Mouse (Mus musculus) kidney, embryonic 15.5 days (tissue): ENCODE results near the gene Dusp6. TPM values are rescaled to one million over a fixed set of nuclear protein-coding genes. Genes with fewer than 3 reads are reported as not detected.

Experiments
- ATAC-seq: fragments of 200-750 bp; cut with Nextera tagmentation; replicated peaks from 2 replicates; pipeline ENCODE4 v1.8.0; 2017; ENCODE audit warnings: moderate TSS enrichment; ENCODE audit not compliant: low FRiP score
- H3K27ac ChIP-seq: fragments of 300-500 bp; sonication (generic); 2 replicates; pipeline ENCODE4 v1.5.1; 2015; ENCODE audit warnings: mild to moderate bottlenecking, inconsistent platforms
- H3K27me3 ChIP-seq: fragments of 300-500 bp; sonication (generic); 2 replicates; pipeline ENCODE4 v1.6.1; 2015; ENCODE audit warnings: inconsistent platforms
- H3K36me3 ChIP-seq: fragments of 300-500 bp; sonication (generic); 2 replicates; pipeline ENCODE4 v1.6.1; 2015; ENCODE audit warnings: inconsistent platforms
- H3K4me1 ChIP-seq: fragments of 300-500 bp; sonication (generic); 2 replicates; pipeline ENCODE4 v1.6.1; 2015; ENCODE audit warnings: inconsistent platforms
- H3K4me2 ChIP-seq: fragments of 300-500 bp; sonication (generic); 2 replicates; pipeline ENCODE4 v1.6.1; 2015; ENCODE audit warnings: moderate library complexity, mild to moderate bottlenecking, inconsistent platforms
- H3K4me3 ChIP-seq: fragments of 300-500 bp; sonication (generic); replicated peaks from 2 replicates; pipeline ENCODE4 v1.5.1; 2015; ENCODE audit warnings: mild to moderate bottlenecking, inconsistent platforms
- H3K9ac ChIP-seq: fragments of 300-500 bp; sonication (generic); 2 replicates; pipeline ENCODE4 v1.6.1; 2015; ENCODE audit warnings: mild to moderate bottlenecking, inconsistent platforms
- H3K9me3 ChIP-seq: fragments of 300-500 bp; sonication (generic); replicated peaks from 2 replicates; pipeline ENCODE4 v1.6.1; 2016; ENCODE audit warnings: inconsistent platforms
- WGBS: fragments of 180-500 bp; shearing (Covaris S2); methylation state at CpG from one replicate; pipeline ENCODE4 v1.1.7; 2015; ENCODE audit warnings: mixed read lengths; 5-methylcytosine and 5-hydroxymethylcytosine counted together
- polyA plus RNA-seq: library from polyadenylated mRNA; unstranded; fragments of >200 nt; fragmentation: Nextera tagmentation; extraction: Ambion mirVana; gene quantifications from 2 replicates; pipeline ENCODE4 v1.2.1, GENCODE M21; 2015

Gene Dusp6
- polyA plus RNA-seq, 1 experiment from 2014 or later, result 88.7 TPM

DNA sequence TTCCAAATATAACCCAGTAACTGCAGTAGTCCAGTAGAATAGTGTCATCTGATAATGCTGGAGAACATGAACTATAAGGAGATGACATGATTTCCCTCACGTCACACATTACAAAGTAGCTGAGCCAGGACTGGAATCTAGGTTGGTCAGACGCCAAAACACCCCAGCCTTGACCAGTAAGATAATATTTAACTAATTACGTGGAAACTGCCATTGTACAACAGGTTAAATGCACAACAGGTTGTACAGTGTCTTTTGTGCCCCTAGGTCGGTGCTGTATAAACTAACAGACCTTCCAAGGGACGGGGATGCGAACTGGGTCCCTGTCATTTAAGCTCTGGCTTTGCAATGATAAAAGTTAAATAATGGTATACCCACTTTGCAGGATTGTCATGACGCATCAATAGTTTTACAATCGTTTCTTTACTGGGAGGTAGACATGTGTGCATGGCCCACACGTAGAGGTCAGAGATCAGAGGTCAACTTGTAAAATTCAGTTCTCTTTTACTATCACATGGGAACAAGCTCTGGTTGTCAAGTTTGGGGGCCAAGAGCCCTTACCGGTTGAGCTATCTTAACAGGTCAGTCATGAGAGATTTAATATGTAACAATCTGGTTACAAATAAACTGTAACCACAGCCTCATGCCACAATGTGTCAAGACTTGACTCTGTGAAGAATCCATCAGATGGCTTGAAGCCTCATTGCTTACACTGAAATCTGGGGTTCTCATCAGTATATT, 7.0 kb upstream of the Dusp6 start:
- Histone ChIP-seq H3K9ac (no peak overlapping the region), H3K4me1 (peaks cover 33% of the 10 kb centered on the region), H3K4me3 (no peak overlapping the region), H3K27me3 (no peaks in the 10 kb centered on the region), H3K9me3 (no peaks in the 10 kb centered on the region), H3K36me3 (no peaks in the 10 kb centered on the region), H3K27ac (peak overlapping the region; percentile 71), H3K4me2 (no peak overlapping the region)
- WGBS, result 58% methylated on average over 10 of the region's 10 CpGs
- ATAC-seq, result peak; percentile 33; the same call in 1 of the 2 replicates

DNA sequence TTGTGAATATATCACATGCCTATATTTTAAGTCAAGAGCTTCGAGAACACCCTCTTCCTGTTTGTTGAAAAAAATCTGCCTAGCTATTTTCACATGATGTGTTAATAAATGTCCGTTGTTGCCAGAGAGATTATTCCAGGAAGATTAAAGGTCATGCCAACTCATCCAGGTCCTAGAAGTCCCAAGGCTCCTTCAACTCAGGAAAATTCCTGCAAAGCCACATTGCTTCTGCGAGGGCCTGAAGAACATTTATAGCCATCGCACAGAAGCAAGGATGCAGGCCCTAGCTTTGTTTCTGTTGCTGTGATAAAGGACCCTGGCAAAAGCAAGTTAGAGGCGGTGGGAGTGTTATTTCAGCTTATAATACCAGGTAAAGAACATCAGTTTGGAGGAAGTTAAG, 5.5 kb upstream of the Dusp6 start:
- ATAC-seq, result no peak
- Histone ChIP-seq H3K9ac (no peak overlapping the region), H3K36me3 (no peaks in the 10 kb centered on the region), H3K4me3 (no peak overlapping the region), H3K4me2 (no peak overlapping the region), H3K9me3 (no peaks in the 10 kb centered on the region), H3K27ac (peak overlapping the region; percentile 71), H3K27me3 (no peaks in the 10 kb centered on the region), H3K4me1 (peaks cover 42% of the 10 kb centered on the region)
- 68% methylated on average over 5 of the region's 5 CpGs for WGBS

DNA sequence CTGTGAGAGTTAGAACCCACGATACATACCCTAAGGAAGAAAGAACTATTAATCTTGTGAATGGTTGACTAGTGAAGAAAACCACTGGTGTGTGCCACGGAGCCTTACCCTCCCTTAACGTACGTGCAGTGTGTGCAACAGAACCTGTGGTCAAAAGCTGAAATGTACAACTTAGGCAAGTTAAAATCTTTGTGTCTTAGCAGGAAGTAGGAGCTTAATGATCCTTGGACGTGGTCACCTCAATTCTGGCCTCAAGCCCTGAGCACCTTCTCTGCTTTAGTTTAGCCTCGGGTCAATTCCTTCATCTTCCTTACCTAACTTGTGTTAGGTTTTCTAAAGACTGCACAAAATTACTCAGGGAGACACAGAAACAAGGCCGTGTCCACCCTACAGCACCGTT, 3.2 kb upstream of the Dusp6 start:
- peak overlapping the region; percentile 99 for H3K27ac ChIP-seq
- no peak for ATAC-seq
- H3K36me3 ChIP-seq, result no peaks in the 10 kb centered on the region
- H3K9me3 ChIP-seq, result no peaks in the 10 kb centered on the region
- H3K9ac ChIP-seq, result no peak overlapping the region
- 0 out of 2 replicates have a peak overlapping the region, but pooled peaks have one; percentile 83 for H3K4me2 ChIP-seq
- no peak overlapping the region for H3K4me3 ChIP-seq
- WGBS, result 43% methylated on average over 8 of the region's 8 CpGs
- H3K4me1 ChIP-seq, result peaks cover 44% of the 10 kb centered on the region
- no peaks in the 10 kb centered on the region for H3K27me3 ChIP-seq

DNA sequence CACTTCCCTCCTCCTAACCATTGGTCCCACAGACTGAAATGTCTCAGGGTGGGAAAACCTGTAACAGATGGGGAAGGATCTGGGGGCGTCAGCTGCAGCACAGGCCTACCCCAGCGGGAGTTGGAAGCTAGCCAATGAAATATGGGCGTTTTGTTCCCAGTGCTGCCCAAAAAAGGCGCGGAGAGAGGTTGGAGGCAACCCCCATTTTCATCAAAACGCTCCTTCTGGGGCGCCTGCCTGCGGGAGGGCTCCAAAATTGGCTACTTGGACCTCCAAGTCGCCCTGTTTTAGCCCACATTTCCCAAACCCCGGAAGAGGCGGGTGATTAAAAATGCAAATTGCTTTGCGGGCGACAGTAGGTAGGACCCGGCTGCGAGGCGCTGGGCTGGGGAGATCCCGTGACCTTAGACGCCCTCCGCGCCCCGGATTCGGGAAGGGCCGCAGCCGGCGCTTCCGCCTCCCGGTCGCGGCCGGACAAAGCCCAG, 1.8 kb upstream of the Dusp6 start:
- peak; percentile 14 for ATAC-seq
- under 1% methylated on average over 30 of the region's 30 CpGs for WGBS
- Histone ChIP-seq H3K4me1 (peaks cover 52% of the 10 kb centered on the region), H3K9me3 (no peaks in the 10 kb centered on the region), H3K27me3 (no peaks in the 10 kb centered on the region), H3K4me3 (peak overlapping the region; percentile 84), H3K4me2 (peak overlapping the region; percentile 83), H3K9ac (peak overlapping the region; percentile 69), H3K36me3 (peaks cover 3% of the 10 kb centered on the region; the same call in 1 of the 2 replicates), H3K27ac (peak overlapping the region; percentile 99)

DNA sequence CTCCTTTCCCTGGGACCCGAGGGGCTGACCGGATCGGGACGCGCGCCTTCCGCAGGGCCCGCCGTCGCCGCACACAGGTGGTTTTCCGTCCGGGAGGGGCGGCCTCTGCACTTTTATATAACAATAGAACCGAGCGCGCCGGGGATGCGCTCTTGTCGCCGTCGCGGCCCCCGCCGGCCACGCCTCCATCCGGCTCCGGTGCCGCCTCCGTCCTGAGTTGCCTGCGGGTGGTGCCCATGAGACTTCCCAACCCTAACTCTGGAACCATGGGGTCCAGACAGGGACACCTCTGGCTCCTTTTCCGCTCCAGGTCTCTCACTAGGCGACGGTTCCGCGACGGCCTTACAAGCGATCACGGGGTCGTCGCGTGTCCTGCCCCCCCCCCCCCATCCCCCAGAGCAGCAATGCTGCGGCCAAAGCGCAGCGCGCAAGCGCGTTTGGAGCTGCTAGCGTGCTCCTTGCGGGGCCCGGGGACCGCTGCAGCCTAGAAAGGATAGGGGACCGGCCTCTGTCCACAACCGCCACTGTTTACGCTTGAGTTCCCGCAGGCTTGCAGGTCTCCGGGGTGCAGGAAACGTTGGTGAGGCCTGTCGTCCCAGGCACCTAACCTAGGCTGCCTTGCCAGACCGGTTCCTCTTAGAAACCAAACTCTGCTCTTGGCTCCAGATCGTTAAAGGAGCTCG, 1.3 kb upstream of the Dusp6 start:
- peaks cover 51% of the 10 kb centered on the region for H3K4me1 ChIP-seq
- peak overlapping the region; percentile 83 for H3K4me2 ChIP-seq
- H3K9me3 ChIP-seq, result no peaks in the 10 kb centered on the region
- H3K36me3 ChIP-seq, result peaks cover 6% of the 10 kb centered on the region; the same call in 1 of the 2 replicates
- WGBS, result under 1% methylated on average over 58 of the region's 62 CpGs
- peak overlapping the region; percentile 99 for H3K27ac ChIP-seq
- ATAC-seq, result peak; percentile 75
- peak overlapping the region; percentile 69 for H3K9ac ChIP-seq
- peak overlapping the region; percentile 84 for H3K4me3 ChIP-seq
- H3K27me3 ChIP-seq, result no peaks in the 10 kb centered on the region

DNA sequence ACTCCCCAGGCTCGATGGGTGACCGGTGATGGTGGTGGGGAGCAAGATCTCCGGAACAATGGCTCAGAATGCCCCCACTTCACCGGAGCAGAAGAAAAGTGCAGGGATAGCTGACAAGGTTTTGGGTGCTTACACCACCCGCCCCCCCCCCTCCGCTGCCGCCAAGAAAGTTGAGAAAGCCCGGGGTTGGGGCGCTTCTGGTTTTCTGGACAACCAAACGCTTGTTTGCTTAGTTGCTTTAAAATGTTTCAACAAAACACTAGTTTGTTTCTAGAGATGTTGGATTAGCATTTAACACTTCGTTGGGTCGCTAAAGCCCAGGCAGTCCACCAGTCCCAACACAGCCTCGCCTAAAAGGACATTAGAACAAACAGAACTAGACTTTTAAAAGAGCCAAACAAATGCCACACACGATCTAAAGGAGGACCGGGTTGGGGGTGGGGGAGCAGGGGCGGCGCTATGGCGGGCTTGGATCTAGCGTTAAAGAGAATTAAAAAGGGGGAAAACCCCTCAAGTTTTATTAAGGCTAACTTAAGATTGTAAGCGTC, 638 bp upstream of the Dusp6 start:
- H3K27ac ChIP-seq, result peak overlapping the region; percentile 99
- peaks cover 10% of the 10 kb centered on the region; the same call in 1 of the 2 replicates for H3K36me3 ChIP-seq
- under 1% methylated on average over 20 of the region's 20 CpGs for WGBS
- ATAC-seq, result peak; percentile 2; the same call in 1 of the 2 replicates
- H3K27me3 ChIP-seq, result no peaks in the 10 kb centered on the region
- peaks cover 47% of the 10 kb centered on the region for H3K4me1 ChIP-seq
- peak overlapping the region; percentile 69 for H3K9ac ChIP-seq
- peak overlapping the region; percentile 83 for H3K4me2 ChIP-seq
- no peaks in the 10 kb centered on the region for H3K9me3 ChIP-seq
- H3K4me3 ChIP-seq, result peak overlapping the region; percentile 84

DNA sequence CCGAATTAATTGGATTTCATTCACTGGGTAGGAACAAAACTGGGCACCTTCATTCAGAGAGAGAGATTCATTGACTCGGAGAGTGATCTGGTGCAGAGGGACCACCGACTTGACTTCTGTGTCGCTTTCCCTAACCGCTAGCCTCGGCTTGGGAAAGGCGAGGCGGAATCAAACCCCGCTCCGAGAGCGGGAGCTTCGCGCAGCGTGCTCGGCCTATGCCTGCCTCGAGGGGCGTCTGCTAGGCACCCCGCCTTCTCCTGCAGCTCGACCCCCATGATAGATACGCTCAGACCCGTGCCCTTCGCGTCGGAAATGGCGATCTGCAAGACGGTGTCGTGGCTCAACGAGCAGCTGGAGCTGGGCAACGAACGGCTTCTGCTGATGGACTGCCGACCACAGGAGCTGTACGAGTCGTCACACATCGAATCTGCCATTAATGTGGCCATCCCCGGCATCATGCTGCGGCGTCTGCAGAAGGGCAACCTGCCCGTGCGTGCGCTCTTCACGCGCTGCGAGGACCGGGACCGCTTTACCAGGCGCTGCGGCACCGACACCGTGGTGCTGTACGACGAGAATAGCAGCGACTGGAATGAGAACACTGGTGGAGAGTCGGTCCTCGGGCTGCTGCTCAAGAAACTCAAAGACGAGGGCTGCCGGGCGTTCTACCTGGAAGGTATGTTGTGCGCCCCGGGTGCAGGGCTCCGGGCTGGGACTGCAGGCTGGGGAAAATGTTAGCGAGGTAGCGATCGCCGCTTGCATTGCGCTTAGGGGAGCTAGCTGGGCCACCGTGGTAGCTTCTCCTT, 589 bp downstream of the Dusp6 start:
- Histone ChIP-seq H3K4me1 (peaks cover 52% of the 10 kb centered on the region), H3K27ac (peak overlapping the region; percentile 99), H3K27me3 (no peaks in the 10 kb centered on the region), H3K4me2 (peak overlapping the region; percentile 83), H3K36me3 (peaks cover 14% of the 10 kb centered on the region; the same call in 1 of the 2 replicates), H3K4me3 (peak overlapping the region; percentile 84), H3K9me3 (no peaks in the 10 kb centered on the region), H3K9ac (peak overlapping the region; percentile 94)
- peak; percentile 17; the same call in 1 of the 2 replicates for ATAC-seq
- under 1% methylated on average over 66 of the region's 66 CpGs for WGBS

DNA sequence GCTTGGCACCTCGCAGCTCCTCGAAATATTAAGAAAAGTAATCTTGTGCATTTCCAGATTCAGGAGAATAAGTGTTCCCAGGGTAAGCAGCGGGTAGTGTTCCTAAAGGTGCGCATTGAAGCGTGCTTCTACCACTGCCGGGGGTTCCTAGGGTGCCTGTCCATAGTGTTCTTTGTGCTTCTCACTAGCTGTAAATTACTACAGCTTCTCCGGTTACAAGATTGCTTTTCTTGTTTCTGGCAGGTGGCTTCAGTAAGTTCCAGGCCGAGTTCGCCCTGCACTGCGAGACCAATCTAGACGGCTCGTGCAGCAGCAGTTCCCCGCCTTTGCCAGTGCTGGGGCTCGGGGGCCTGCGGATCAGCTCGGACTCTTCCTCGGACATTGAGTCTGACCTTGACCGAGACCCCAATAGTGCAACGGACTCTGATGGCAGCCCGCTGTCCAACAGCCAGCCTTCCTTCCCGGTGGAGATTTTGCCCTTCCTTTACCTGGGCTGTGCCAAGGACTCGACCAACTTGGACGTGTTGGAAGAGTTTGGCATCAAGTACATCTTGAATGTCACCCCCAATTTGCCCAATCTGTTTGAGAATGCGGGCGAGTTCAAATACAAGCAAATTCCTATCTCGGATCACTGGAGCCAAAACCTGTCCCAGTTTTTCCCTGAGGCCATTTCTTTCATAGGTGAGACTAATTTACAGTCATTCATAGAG, 1.4 kb downstream of the Dusp6 start:
- Histone ChIP-seq H3K4me1 (peaks cover 59% of the 10 kb centered on the region), H3K9me3 (no peaks in the 10 kb centered on the region), H3K27me3 (no peaks in the 10 kb centered on the region), H3K9ac (peak overlapping the region; percentile 94), H3K4me2 (peak overlapping the region; percentile 83), H3K36me3 (peaks cover 14% of the 10 kb centered on the region; the same call in 1 of the 2 replicates), H3K27ac (peak overlapping the region; percentile 99), H3K4me3 (peak overlapping the region; percentile 84)
- no peak for ATAC-seq
- under 1% methylated on average over 26 of the region's 26 CpGs for WGBS

DNA sequence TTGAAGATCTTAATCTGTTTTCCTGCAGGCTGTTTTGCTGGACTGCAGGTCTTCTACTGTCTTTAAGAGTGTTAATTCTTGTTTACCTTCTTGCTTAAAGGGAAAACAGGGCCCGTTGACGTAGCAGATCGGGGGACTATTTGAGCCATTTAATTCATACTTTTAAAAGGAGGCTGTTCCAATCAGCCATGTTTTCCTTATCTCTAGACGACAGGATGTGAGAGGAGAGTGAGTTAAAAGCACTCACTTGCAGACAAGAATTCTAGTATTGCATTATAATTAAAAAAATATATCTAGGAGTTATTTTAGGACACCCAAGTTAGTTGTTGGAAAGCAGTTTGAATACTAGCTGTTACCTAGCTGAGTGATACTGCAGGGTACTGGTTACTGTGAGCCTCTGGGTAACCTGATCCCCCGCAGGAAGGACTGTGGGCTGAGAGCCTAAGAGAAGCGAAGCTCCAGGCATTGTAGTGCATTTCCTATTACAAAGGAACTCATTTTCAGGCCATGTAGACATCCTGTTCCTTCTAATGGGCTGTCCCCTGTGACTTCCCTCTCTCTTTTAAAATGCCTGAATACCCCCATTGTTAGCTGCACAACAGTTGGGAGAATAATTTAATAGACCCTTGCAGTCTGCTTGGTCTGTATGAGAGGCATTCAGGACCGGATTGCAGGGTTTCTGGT, 2.1 kb downstream of the Dusp6 start:
- Histone ChIP-seq H3K4me1 (peaks cover 59% of the 10 kb centered on the region), H3K9me3 (no peaks in the 10 kb centered on the region), H3K27me3 (no peaks in the 10 kb centered on the region), H3K27ac (peak overlapping the region; percentile 99), H3K36me3 (peaks cover 14% of the 10 kb centered on the region; the same call in 1 of the 2 replicates), H3K4me3 (peak overlapping the region; percentile 84), H3K9ac (peak overlapping the region; percentile 94), H3K4me2 (peak overlapping the region; percentile 83)
- 3% methylated on average over 7 of the region's 7 CpGs for WGBS
- no peak for ATAC-seq

DNA sequence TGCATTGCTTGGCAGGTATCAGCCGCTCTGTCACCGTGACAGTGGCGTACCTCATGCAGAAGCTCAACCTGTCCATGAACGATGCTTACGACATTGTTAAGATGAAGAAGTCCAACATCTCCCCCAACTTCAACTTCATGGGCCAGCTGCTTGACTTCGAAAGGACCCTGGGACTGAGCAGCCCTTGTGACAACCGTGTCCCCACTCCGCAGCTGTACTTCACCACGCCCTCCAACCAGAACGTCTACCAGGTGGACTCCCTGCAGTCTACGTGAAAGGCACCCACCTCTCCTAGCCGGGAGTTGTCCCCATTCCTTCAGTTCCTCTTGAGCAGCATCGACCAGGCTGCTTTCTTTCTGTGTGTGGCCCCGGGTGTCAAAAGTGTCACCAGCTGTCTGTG, 3.0 kb downstream of the Dusp6 start:
- peak overlapping the region; percentile 83 for H3K4me2 ChIP-seq
- H3K27ac ChIP-seq, result peak overlapping the region; percentile 99
- 18% methylated on average over 14 of the region's 14 CpGs for WGBS
- no peaks in the 10 kb centered on the region for H3K9me3 ChIP-seq
- peaks cover 14% of the 10 kb centered on the region; the same call in 1 of the 2 replicates for H3K36me3 ChIP-seq
- peak overlapping the region; percentile 84 for H3K4me3 ChIP-seq
- no peak for ATAC-seq
- H3K4me1 ChIP-seq, result peaks cover 59% of the 10 kb centered on the region
- H3K9ac ChIP-seq, result peak overlapping the region; percentile 94
- no peaks in the 10 kb centered on the region for H3K27me3 ChIP-seq
